Mouse (Mus musculus) kidney, adult 2 months (tissue): ENCODE data around the gene Vat1l. TPM values are rescaled to one million over a fixed set of nuclear protein-coding genes. Genes with fewer than 3 reads are reported as not detected.

Source experiments
- DNase-seq: peaks from one replicate; pipeline ENCODE4 v3.0.0; 2021
- H3K27ac ChIP-seq: fragments of 200-500 bp; 2 replicates; pipeline ENCODE4 v1.5.1; 2012; ENCODE audit warnings: low read depth, low read length, control low read depth, inconsistent platforms; ENCODE audit not compliant: insufficient read depth
- H3K27me3 ChIP-seq: fragments of 200-500 bp; replicated peaks from 2 replicates; pipeline ENCODE4 v1.6.1; 2012; ENCODE audit warnings: mild to moderate bottlenecking, moderate library complexity, low read length, inconsistent platforms; ENCODE audit not compliant: control insufficient read depth, insufficient read depth
- H3K36me3 ChIP-seq: fragments of 200-500 bp; 2 replicates; pipeline ENCODE4 v1.6.1; 2012; ENCODE audit warnings: mild to moderate bottlenecking, moderate library complexity, low read length, inconsistent platforms; ENCODE audit not compliant: control insufficient read depth, insufficient read depth
- H3K4me1 ChIP-seq: fragments of 200-500 bp; 2 replicates; pipeline ENCODE4 v1.6.1; 2011; ENCODE audit warnings: low read length; ENCODE audit not compliant: control insufficient read depth, insufficient read depth
- H3K4me3 ChIP-seq: fragments of 200-500 bp; 2 replicates; pipeline ENCODE4 v1.5.1; 2011; ENCODE audit warnings: mild to moderate bottlenecking, low read depth, low read length, control low read depth; ENCODE audit not compliant: insufficient read depth
- CTCF ChIP-seq: fragments of 200-500 bp; conservative IDR thresholded peaks from 2 replicates; pipeline ENCODE4 v1.5.1; 2011; ENCODE audit warnings: low read depth, mild to moderate bottlenecking, control low read depth, low read length, moderate library complexity, mixed read lengths; ENCODE audit not compliant: insufficient read depth, insufficient read length
- POLR2A ChIP-seq: fragments of 200-500 bp; IDR thresholded peaks from one replicate; pipeline ENCODE4 v1.6.1; 2011; ENCODE audit warnings: low read depth, low read length, control low read depth
- WGBS: fragments of 180-500 bp; shearing (Covaris S2); methylation state at CpG from one replicate; pipeline ENCODE4 v1.1.7; 2018; 5-methylcytosine and 5-hydroxymethylcytosine counted together
- polyA plus RNA-seq: library from polyadenylated mRNA; depleted of rRNA; stranded (reverse); fragments of >200 nt; gene quantifications from 2 replicates; pipeline ENCODE4 v1.2.3, GENCODE M21; 2012

Gene Vat1l
- polyA plus RNA-seq, 1 experiment = 1.3 TPM

DNA sequence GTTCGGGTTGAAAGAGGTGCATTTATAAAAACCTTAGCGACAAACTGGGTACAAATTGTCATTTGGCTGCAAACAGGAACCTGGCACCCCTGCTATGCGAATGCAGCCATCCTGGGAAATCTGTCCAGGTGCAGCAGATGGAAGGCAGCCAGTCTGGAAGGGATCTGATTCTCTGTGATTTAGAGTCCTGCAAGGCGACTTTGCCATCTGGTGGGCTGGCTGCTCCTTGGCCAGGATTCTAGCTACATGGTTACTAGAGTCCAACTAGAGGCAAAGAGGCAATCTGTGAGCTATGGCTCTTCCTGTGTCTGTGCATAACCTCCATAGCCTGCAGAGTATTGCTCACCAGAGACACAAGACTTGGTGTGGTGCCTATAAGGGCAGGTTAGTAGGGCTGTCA lies 53.3 kb downstream of the Vat1l start:
- H3K27ac ChIP-seq = no peak overlapping the region
- H3K36me3 ChIP-seq = no peaks in the 10 kb centered on the region
- TF ChIP-seq CTCF = no peak
- TF ChIP-seq POLR2A = no peak
- H3K4me3 ChIP-seq = no peak overlapping the region
- DNase-seq = no peak
- no peaks in the 10 kb centered on the region for H3K27me3 ChIP-seq
- WGBS = 73% methylated on average over 4 of the region's 4 CpGs
- H3K4me1 ChIP-seq = no peaks in the 10 kb centered on the region

DNA sequence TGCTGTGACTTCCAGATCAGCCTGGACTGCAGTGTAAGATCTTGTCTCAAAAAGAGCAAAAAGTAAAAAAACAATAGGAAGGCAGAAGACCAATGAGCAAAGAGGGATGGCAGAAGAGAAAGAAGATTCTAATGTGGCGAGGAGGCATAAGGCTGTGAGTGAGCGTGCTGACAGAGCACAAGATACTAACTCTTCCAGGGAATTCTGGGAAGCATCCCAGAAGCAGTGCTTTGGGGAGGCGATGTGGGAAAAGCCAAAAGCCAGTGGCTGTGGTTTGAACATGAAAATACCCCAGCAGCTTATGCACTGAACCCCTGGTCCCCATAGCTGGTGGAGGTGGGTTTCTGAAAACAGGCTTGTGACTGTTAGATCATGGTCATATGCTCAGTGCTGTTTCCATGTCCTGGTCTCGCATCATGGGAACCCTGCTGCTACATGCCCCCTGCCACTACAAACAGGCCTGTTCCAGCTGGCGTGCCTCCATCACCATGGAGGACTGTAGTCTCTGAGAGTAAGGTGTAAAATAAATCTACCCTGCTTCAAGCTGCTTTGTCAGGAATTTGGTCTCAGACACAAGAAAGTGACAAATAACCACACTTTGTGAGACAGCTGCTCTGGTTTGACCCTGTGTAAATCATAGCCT lies 54.4 kb downstream of the Vat1l start:
- no peaks in the 10 kb centered on the region for H3K36me3 ChIP-seq
- no peaks in the 10 kb centered on the region for H3K27me3 ChIP-seq
- TF ChIP-seq POLR2A (no peak), CTCF (no peak)
- H3K4me1 ChIP-seq = no peaks in the 10 kb centered on the region
- WGBS = 81% methylated on average over 5 of the region's 5 CpGs
- no peak overlapping the region for H3K4me3 ChIP-seq
- no peak for DNase-seq
- H3K27ac ChIP-seq = no peak overlapping the region

DNA sequence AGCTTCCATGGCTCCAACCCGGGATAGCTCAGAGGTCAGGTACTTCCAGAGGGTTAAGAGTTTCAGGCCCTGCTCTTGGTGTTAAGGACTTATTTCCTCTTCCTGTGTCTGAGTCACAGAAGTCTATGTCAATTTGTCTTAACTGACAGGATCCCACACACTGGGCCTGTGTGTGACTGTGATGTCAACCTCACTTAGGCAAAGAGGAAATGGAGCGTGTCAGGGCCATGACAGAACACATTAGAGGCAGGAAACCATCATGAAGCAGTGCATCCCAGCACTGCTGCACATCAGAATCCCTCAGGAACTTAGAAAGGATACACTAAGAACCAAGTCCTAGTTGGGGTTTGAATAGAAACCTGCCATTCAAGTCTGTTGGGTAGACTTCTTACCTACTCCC lies 56.9 kb downstream of the Vat1l start:
- TF ChIP-seq CTCF = no peak
- no peak for TF ChIP-seq POLR2A
- H3K4me1 ChIP-seq = no peaks in the 10 kb centered on the region
- H3K36me3 ChIP-seq = no peaks in the 10 kb centered on the region
- no peak overlapping the region for H3K4me3 ChIP-seq
- H3K27me3 ChIP-seq = no peaks in the 10 kb centered on the region
- no peak for DNase-seq
- H3K27ac ChIP-seq = no peak overlapping the region
- WGBS = 26% methylated on average over 2 of the region's 2 CpGs

DNA sequence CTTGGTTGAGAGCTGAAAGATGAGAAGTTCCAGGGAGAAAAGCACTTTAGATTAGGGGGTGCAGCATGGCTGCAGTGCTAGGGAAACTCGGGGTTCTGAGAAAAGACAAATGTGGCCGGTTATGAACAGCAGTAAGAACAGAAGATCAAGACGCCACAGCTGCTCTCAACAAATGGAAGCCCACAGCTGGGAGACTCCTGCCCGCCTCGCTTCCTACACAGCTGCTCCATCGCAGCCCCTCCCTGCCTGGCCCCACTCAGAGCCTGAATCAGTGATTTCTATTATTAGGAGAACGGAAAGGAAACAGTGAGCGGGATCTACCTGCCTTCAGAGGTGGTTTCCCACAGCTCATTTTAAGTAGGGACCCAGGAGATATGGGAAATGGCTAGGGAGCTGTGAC lies 69.1 kb downstream of the Vat1l start:
- no peak for DNase-seq
- Histone ChIP-seq H3K36me3 (no peaks in the 10 kb centered on the region), H3K4me1 (no peaks in the 10 kb centered on the region), H3K4me3 (no peak overlapping the region), H3K27me3 (no peaks in the 10 kb centered on the region), H3K27ac (no peak overlapping the region)
- TF ChIP-seq POLR2A (no peak), CTCF (no peak)
- WGBS = 85% methylated on average over 8 of the region's 8 CpGs

DNA sequence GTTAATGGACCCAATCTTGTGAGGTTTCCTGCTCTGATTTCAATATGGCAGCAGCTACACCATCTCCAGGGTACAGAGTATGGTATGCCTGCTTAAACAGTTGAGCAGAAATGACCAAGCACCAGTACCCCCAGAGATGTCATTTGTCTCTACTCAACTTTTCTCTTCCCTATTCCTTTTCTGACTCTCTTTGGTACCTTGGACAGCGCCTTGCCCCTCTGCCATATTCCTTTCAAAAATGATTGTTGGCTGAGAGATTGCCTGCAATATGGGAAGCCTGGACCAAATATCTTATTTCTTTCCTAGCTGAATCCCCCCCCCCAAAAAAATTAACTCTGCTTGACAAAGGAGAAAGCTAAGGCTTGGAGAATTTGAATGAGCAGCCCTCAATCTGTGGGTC lies 75.7 kb downstream of the Vat1l start:
- TF ChIP-seq CTCF (no peak), POLR2A (no peak)
- H3K36me3 ChIP-seq = no peaks in the 10 kb centered on the region
- no peaks in the 10 kb centered on the region for H3K27me3 ChIP-seq
- no peak overlapping the region for H3K4me3 ChIP-seq
- no peaks in the 10 kb centered on the region for H3K4me1 ChIP-seq
- no peak for DNase-seq
- 72% methylated on average over 1 of the region's 1 CpGs for WGBS
- no peak overlapping the region for H3K27ac ChIP-seq

DNA sequence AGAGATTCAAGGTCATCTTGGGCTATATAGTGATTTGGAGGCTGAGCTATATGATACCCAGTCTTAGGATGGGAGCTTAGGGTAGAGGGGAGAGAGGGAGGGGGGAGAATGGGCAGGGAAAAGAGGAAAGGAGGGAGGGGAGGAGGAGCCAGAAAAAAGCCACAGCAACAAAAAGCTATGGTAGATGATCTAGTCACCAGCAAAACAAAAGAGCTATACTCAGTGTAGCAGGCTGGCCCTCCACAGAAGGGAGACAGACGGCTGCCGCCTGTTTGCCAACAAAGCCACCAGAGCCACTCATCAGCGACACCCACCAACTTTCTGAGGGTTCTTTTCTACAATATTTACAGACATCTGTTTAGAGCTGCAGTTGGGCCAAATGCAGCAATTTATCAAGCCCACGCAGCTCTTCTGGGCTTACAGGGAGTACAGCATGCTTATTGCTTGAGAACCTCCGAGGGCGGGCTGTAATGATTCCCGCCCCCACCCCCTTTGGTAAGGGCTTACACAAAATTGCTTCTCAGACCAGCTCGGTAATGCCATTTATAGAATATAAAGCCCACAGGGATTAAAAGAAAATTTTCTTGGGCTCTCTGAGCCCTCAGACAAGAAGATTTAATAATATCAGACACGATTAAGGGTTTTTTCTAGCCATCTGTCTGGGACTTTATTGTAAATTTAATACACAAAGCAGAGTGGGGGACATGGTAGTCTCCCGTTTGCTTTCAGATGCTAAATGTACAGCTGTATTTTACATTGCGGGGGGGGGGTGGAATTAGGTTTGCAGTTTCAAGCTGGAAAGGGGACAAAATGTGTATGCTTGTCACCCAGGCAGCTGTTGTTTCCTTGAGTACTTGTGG lies 89.7 kb downstream of the Vat1l start:
- Histone ChIP-seq H3K27ac (no peak overlapping the region), H3K27me3 (no peaks in the 10 kb centered on the region), H3K36me3 (no peaks in the 10 kb centered on the region), H3K4me3 (no peak overlapping the region), H3K4me1 (no peaks in the 10 kb centered on the region)
- no peak for DNase-seq
- WGBS = 37% methylated on average over 11 of the region's 11 CpGs
- TF ChIP-seq POLR2A = no peak
- TF ChIP-seq CTCF = no peak

DNA sequence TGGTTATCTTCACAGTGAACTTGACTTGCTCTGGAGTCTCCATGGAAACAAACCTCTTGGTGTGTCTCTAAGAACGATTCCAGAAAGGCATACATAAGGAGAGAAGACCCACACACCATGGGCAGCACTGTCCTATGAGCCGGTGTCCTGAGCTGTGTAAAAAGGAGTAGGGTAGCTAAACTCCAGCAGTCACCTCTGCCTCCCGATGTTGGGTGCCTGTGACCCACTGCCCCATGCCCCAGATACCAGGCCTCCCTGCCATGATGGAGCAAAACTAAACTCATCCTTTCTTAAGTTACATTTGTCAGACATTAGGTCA lies 90.3 kb downstream of the Vat1l start:
- Histone ChIP-seq H3K27ac (no peak overlapping the region), H3K4me3 (no peak overlapping the region), H3K27me3 (no peaks in the 10 kb centered on the region), H3K36me3 (no peaks in the 10 kb centered on the region), H3K4me1 (no peaks in the 10 kb centered on the region)
- TF ChIP-seq POLR2A = no peak
- no peak for TF ChIP-seq CTCF
- no peak for DNase-seq
- 63% methylated on average over 3 of the region's 3 CpGs for WGBS
